Mouse (Mus musculus) limb, embryonic 14.5 days (tissue): ENCODE data around the gene Sp8. TPM values are rescaled to one million over a fixed set of nuclear protein-coding genes. Genes with fewer than 3 reads are reported as not detected.
A peak's percentile ranks its signal among the peaks of the same experiment; 100 is the strongest.

Source experiments
- ATAC-seq: fragments of 200-750 bp; cut with Nextera tagmentation; 2 replicates; pipeline ENCODE4 v1.8.0; 2017; ENCODE audit warnings: low read depth, moderate number of reproducible peaks, moderate TSS enrichment; ENCODE audit not compliant: low FRiP score
- DNase-seq: peaks from one replicate; pipeline ENCODE4 v3.0.0-alpha.2; 2015; ENCODE audit warnings: low spot score
- H3K27ac ChIP-seq: fragments of 300-500 bp; sonication (generic); replicated peaks from 2 replicates; pipeline ENCODE4 v1.5.1; 2014; ENCODE audit warnings: low read depth, mild to moderate bottlenecking, low read length, moderate library complexity, mixed read lengths
- H3K27me3 ChIP-seq: fragments of 300-500 bp; sonication (generic); 2 replicates; pipeline ENCODE4 v1.6.1; 2014; ENCODE audit warnings: low read length, mixed read lengths; ENCODE audit not compliant: control insufficient read depth, insufficient read depth
- H3K36me3 ChIP-seq: fragments of 300-500 bp; sonication (generic); 2 replicates; pipeline ENCODE4 v1.6.1; 2014; ENCODE audit warnings: mild to moderate bottlenecking, low read length, moderate library complexity, mixed read lengths; ENCODE audit not compliant: control insufficient read depth, insufficient read depth
- H3K4me1 ChIP-seq: fragments of 300-500 bp; sonication (generic); 2 replicates; pipeline ENCODE4 v1.6.1; 2014; ENCODE audit warnings: antibody characterized with exemption, low read length, mixed read lengths; ENCODE audit not compliant: control insufficient read depth, insufficient read depth
- H3K4me2 ChIP-seq: fragments of 300-500 bp; sonication (generic); replicated peaks from 2 replicates; pipeline ENCODE4 v1.6.1; 2014; ENCODE audit warnings: low read depth, mild to moderate bottlenecking, low read length, moderate library complexity; ENCODE audit not compliant: severe bottlenecking
- H3K4me3 ChIP-seq: fragments of 300-500 bp; sonication (generic); replicated peaks from 2 replicates; pipeline ENCODE4 v1.5.1; 2014; ENCODE audit warnings: low read length
- H3K9ac ChIP-seq: fragments of 300-500 bp; sonication (generic); 2 replicates; pipeline ENCODE4 v1.6.1; 2014; ENCODE audit warnings: mild to moderate bottlenecking, low read depth, low read length, moderate library complexity; ENCODE audit not compliant: severe bottlenecking
- H3K9me3 ChIP-seq: fragments of 300-500 bp; sonication (generic); 2 replicates; pipeline ENCODE4 v1.6.1; 2016; ENCODE audit warnings: low read length; ENCODE audit not compliant: control insufficient read depth
- POLR2A ChIP-seq: fragments of 200-500 bp; IDR thresholded peaks from 2 replicates; pipeline ENCODE4 v1.8.0; 2012; ENCODE audit warnings: inconsistent platforms, mild to moderate bottlenecking, moderate library complexity, borderline replicate concordance; ENCODE audit not compliant: insufficient read depth, insufficient read length; ENCODE audit errors: extremely low read depth
- WGBS: fragments of 180-500 bp; shearing (Covaris S2); extraction: QIAGEN DNeasy Blood & Tissue Kit; methylation state at CpG from one replicate; pipeline ENCODE4 v1.1.7; 2014; 5-methylcytosine and 5-hydroxymethylcytosine counted together
- polyA plus RNA-seq, 2 experiments: library from polyadenylated mRNA; depleted of rRNA in 1 of 2; stranded (reverse) in 1 of 2; unstranded in 1 of 2; fragments of >200 nt; fragmentation: Nextera tagmentation in 1 of 2; extraction: Ambion mirVana in 1 of 2; gene quantifications; 2 replicates each; pipeline versions ENCODE4 v1.2.1 to v1.2.3; 2012 to 2014

The Sp8 gene
- polyA plus RNA-seq, 2 experiments: 1.7 to 3.8 TPM

DNA sequence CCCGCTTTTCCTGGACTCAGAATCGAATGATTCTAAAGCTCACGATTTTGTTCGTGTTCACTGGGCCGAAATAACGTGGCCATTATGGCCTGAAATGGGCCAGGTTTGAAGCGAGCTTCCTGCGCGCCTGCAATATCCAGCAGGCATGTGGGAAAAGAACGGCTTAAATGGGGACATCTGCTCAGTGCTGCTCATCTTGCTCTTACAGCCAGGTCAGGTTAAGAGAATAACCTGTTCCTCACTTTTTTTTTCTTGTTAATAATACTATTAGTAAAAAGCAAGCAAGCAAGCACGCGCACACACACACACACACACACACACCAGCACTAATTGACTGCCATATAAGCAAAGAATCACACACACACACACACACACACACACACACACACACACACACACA, 5.3 kb upstream of the Sp8 start:
- no peak for DNase-seq
- Histone ChIP-seq H3K27ac (no peak overlapping the region), H3K9ac (no peak overlapping the region), H3K9me3 (no peaks in the 10 kb centered on the region), H3K4me3 (no peak overlapping the region), H3K4me2 (no peak overlapping the region), H3K4me1 (no peaks in the 10 kb centered on the region; the same call in 1 of the 2 replicates), H3K36me3 (no peaks in the 10 kb centered on the region), H3K27me3 (peaks cover 90% of the 10 kb centered on the region)
- no peak for ATAC-seq
- TF ChIP-seq POLR2A: no peak
- 3% methylated on average over 12 of the region's 12 CpGs for WGBS

- Histone ChIP-seq H3K27ac (no peak overlapping the region), H3K9me3 (no peaks in the 10 kb centered on the region), H3K4me3 (no peak overlapping the region), H3K4me2 (no peak overlapping the region), H3K4me1 (no peaks in the 10 kb centered on the region; the same call in 1 of the 2 replicates), H3K9ac (no peak overlapping the region), H3K36me3 (no peaks in the 10 kb centered on the region), H3K27me3 (peaks cover 90% of the 10 kb centered on the region)
- WGBS: 9% methylated on average over 5 of the region's 5 CpGs
- no peak for TF ChIP-seq POLR2A
- ATAC-seq (no peak), DNase-seq (no peak)
Measured at GRCm38 (mm10) chr12:118841381-118841922, 4.7 kb upstream of the Sp8 start.

DNA sequence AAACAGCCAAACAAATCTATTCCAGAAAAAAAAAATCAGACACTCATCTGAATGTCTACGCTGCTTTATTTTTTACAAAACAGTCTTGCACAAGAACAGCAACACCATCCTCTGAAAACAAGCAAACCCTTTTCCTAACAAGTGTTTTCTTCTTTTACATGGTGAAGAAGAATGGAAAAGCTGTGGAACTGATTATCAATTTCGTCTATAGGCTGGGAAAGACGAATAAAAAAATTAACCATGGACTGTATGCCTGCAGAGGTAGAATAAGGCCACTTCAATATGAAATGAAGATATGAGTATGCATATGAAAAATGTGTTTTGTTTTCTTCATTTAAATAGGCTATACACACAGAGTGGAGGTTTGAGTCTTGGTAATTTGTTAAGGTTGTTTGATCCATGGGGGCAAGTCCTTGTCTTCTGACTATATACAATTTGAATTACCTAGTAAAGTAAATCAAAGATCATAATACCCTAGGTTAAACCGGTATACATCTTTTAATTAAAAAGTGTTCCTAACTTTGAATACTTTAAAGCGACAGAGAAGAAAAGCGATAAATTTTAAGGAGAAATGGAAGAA, 4.1 kb upstream of the Sp8 start:
- TF ChIP-seq POLR2A: no peak
- Histone ChIP-seq H3K4me2 (no peak overlapping the region), H3K27me3 (peaks cover 90% of the 10 kb centered on the region), H3K9me3 (no peaks in the 10 kb centered on the region), H3K27ac (no peak overlapping the region), H3K4me1 (peaks cover 5% of the 10 kb centered on the region), H3K4me3 (no peak overlapping the region), H3K36me3 (no peaks in the 10 kb centered on the region), H3K9ac (no peak overlapping the region)
- WGBS: 12% methylated on average over 6 of the region's 6 CpGs
- ATAC-seq (no peak), DNase-seq (no peak)

- H3K4me3 ChIP-seq: peak overlapping the region; percentile 23
- H3K9ac ChIP-seq: no peak overlapping the region
- H3K9me3 ChIP-seq: no peaks in the 10 kb centered on the region
- peaks cover 5% of the 10 kb centered on the region for H3K4me1 ChIP-seq
- H3K4me2 ChIP-seq: peak overlapping the region; percentile 34
- ATAC-seq (no peak; the same call in 1 of the 2 replicates), DNase-seq (no peak)
- H3K27me3 ChIP-seq: peaks cover 90% of the 10 kb centered on the region
- no peak for TF ChIP-seq POLR2A
- no peak overlapping the region for H3K27ac ChIP-seq
- WGBS: under 1% methylated on average over 33 of the region's 33 CpGs
- no peaks in the 10 kb centered on the region for H3K36me3 ChIP-seq
Measured at GRCm38 (mm10) chr12:118842671-118843411, 3.3 kb upstream of the Sp8 start.

- no peak overlapping the region for H3K4me2 ChIP-seq
Measured at GRCm38 (mm10) chr12:118844111-118844510, 2.0 kb upstream of the Sp8 start.

More at GRCm38 (mm10) chr12:118844111-118844510, 2.0 kb upstream of the Sp8 start:
- Histone ChIP-seq H3K27ac (no peak overlapping the region), H3K36me3 (no peaks in the 10 kb centered on the region), H3K9ac (no peak overlapping the region), H3K4me3 (no peak overlapping the region), H3K27me3 (peaks cover 90% of the 10 kb centered on the region), H3K4me1 (peaks cover 5% of the 10 kb centered on the region), H3K9me3 (no peaks in the 10 kb centered on the region)
- DNase-seq (no peak), ATAC-seq (no peak)
- no peak for TF ChIP-seq POLR2A
